In genomic region chr4:118206918-118207640, GRCm38 (mm10) we compare ENCODE assay signal across 9 mouse cellular contexts. TPM values are rescaled to one million over a fixed set of nuclear protein-coding genes. Genes with fewer than 3 reads are reported as not detected.
DNase-seq lines count a peak whose midpoint lies in the region; ATAC-seq and TF ChIP-seq lines count a peak whose summit lies in the region.
"Had no signal": no experiment of that assay in that cellular context is flagged by ENCODE, and none has a peak within 500 bp of the region (broad histone marks: within the 10 kb centered on the region; RNA-seq: fewer than 3 reads in every experiment).

No protein-coding gene starts in this region.

- H3K27ac ChIP-seq in kidney, postnatal 0 days = no peak overlapping the region
- H3K27ac ChIP-seq in kidney, embryonic 15.5 days = no peak overlapping the region
- no peak overlapping the region for H3K27ac ChIP-seq in stomach, postnatal 0 days (replicated peaks)

- DNase-seq in kidney, postnatal 0 days (ENCODE audit: low spot score) = no peak
- DNase-seq in thymus, postnatal 14 days = peak; percentile 24
- DNase-seq in thymus, postnatal 36 days = no peak
- DNase-seq in embryo, embryonic 11 days = peak; percentile 45
- DNase-seq in stomach, postnatal 0 days (ENCODE audit: low spot score) = peak; percentile 50
- DNase-seq: cerebellum, postnatal 36 days; kidney, adult 8-10 months had no signal

- H3K36me3 ChIP-seq in kidney, postnatal 0 days (ENCODE audit: insufficient read depth, low read length) = peaks cover 41% of the 10 kb centered on the region
- H3K36me3 ChIP-seq in kidney, embryonic 15.5 days = peaks cover 49% of the 10 kb centered on the region
- peaks cover 12% of the 10 kb centered on the region; the same call in 1 of the 2 replicates for H3K36me3 ChIP-seq in stomach, postnatal 0 days (ENCODE audit: control insufficient read depth, insufficient read depth, low read length)

- no peaks in the 10 kb centered on the region for H3K27me3 ChIP-seq in kidney, postnatal 0 days (ENCODE audit: insufficient read depth, low read length)
- no peaks in the 10 kb centered on the region for H3K27me3 ChIP-seq in kidney, embryonic 15.5 days
- H3K27me3 ChIP-seq in stomach, postnatal 0 days (ENCODE audit: control insufficient read depth, insufficient read depth, low read length) = no peaks in the 10 kb centered on the region

- H3K9ac ChIP-seq in kidney, postnatal 0 days (ENCODE audit: low read depth, low read length) = no peak overlapping the region
- no peak overlapping the region for H3K9ac ChIP-seq in kidney, embryonic 15.5 days
- no peak overlapping the region for H3K9ac ChIP-seq in stomach, postnatal 0 days (ENCODE audit: low read length)

- peak; percentile 45; the same call in 1 of the 2 replicates for TF ChIP-seq CTCF in kidney, postnatal 0 days (IDR thresholded peaks at IDR 0.05; ENCODE audit: low read depth)
- TF ChIP-seq CTCF in stomach, postnatal 0 days (IDR thresholded peaks at IDR 0.05; ENCODE audit: low read depth) = peak; percentile 45

- no peak for ATAC-seq in kidney, postnatal 0 days (replicated peaks; ENCODE audit: low FRiP score, low read depth)
- ATAC-seq in kidney, embryonic 15.5 days (replicated peaks; ENCODE audit: low FRiP score) = no peak
- ATAC-seq in stomach, postnatal 0 days (ENCODE audit: low FRiP score, low TSS enrichment) = no peak
- ATAC-seq in inflammation-experienced regulatory T-cells, adult 6 months = no peak

- no peak overlapping the region for H3K4me2 ChIP-seq in kidney, postnatal 0 days (ENCODE audit: low read length)
- no peak overlapping the region for H3K4me2 ChIP-seq in kidney, embryonic 15.5 days
- H3K4me2 ChIP-seq in stomach, postnatal 0 days (replicated peaks; ENCODE audit: low read depth) = no peak overlapping the region

- TF ChIP-seq EP300 in stomach, postnatal 0 days (optimal IDR thresholded peaks at IDR 0.05) = no peak

- 68% methylated on average over 10 of the region's 10 CpGs for WGBS in kidney, postnatal 0 days
- WGBS in kidney, embryonic 15.5 days = 68% methylated on average over 10 of the region's 10 CpGs
- 76% methylated on average over 10 of the region's 10 CpGs for WGBS in stomach, postnatal 0 days

- no peak overlapping the region for H3K4me3 ChIP-seq in kidney, postnatal 0 days (replicated peaks; ENCODE audit: low read depth, low read length)
- H3K4me3 ChIP-seq in kidney, embryonic 15.5 days (replicated peaks) = no peak overlapping the region
- H3K4me3 ChIP-seq in stomach, postnatal 0 days (ENCODE audit: low read depth, low read length) = no peak overlapping the region

- H3K9me3 ChIP-seq in kidney, postnatal 0 days (replicated peaks; ENCODE audit: low read length) = no peaks in the 10 kb centered on the region
- no peaks in the 10 kb centered on the region for H3K9me3 ChIP-seq in kidney, embryonic 15.5 days (replicated peaks)
- H3K9me3 ChIP-seq in stomach, postnatal 0 days (ENCODE audit: control insufficient read depth, low read length) = no peaks in the 10 kb centered on the region

- H3K4me1 ChIP-seq in kidney, postnatal 0 days (replicated peaks; ENCODE audit: insufficient read depth, low read length) = no peaks in the 10 kb centered on the region
- H3K4me1 ChIP-seq in kidney, embryonic 15.5 days = no peaks in the 10 kb centered on the region
- H3K4me1 ChIP-seq in stomach, postnatal 0 days (replicated peaks; ENCODE audit: control insufficient read depth, insufficient read depth) = no peaks in the 10 kb centered on the region

RNA-seq across cellular contexts. Expression of gene Kdm4a, which starts 27.2 kb away (rescaled TPM):
- polyA plus RNA-seq in kidney, postnatal 0 days (2015; fragmentation: Nextera tagmentation; extraction: Ambion mirVana) = 32.2 and 32.8 TPM in 2 replicates
- polyA plus RNA-seq in kidney, embryonic 15.5 days (2015; fragmentation: Nextera tagmentation; extraction: Ambion mirVana) = 39.5 and 40.8 TPM in 2 replicates
- polyA plus RNA-seq in stomach, postnatal 0 days (2015; fragmentation: Nextera tagmentation; extraction: Ambion mirVana) = 14.4 and 14.6 TPM in 2 replicates
- polyA plus RNA-seq in inflammation-experienced regulatory T-cells, adult 6 months (2017; shearing (Covaris generic)) = 10 to 100 TPM in 1 of 3 experiments, 1 to 10 TPM in 2; 3.9 to 12.4 (median 6.9) TPM

Comparison
In these comparisons a context has a peak if more than half of its experiments do, and no peak if none do; other contexts are left out.
1. DNase-seq: peak in thymus, postnatal 14 days (single experiment), embryo, embryonic 11 days (single experiment) and stomach, postnatal 0 days (single experiment); none in kidney, postnatal 0 days (single experiment) and thymus, postnatal 36 days (0 of 2).